Mouse (Mus musculus) heart, postnatal 0 days (tissue): Measurements from ENCODE around the gene Ptch2.

Experiments used
- CTCF ChIP-seq: IDR thresholded peaks from 2 replicates; pipeline ENCODE4 v1.5.1; 2016; ENCODE audit warnings: antibody characterized with exemption, control low read depth, low read depth
- EP300 ChIP-seq: IDR thresholded peaks from 2 replicates; pipeline ENCODE4 v1.6.1; 2016; ENCODE audit warnings: antibody characterized with exemption, low read depth

DNA sequence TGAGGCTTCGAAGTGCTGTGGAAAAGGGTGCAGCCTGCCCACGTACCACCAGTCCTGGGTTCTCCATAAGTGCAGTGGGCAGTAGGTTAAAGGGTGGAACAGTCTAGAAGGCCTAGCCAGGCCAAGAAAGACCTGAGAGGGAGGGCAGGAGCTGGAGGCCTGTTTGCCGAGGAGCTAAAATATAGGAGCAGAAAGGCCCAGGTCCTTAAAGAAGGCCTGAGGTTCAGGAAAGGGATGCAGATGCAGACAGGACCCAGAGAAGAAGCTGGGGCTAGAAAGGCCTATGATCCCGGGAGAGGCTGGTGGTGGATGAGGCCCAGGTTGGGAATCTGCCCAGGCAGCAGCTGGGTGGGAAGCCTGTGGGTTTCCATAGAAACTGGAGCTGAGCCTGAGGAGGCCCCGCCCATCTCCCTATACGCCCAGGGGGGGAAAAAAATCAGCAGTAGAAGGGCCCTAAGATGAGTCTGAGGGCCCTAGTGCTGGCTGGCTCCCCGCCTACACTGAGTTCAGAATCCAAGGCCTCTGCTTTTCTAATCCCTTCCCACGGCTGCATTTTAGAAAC lies 29.6 kb downstream of the Ptch2 start, which contains the start of gene Btbd19:
- TF ChIP-seq CTCF = no peak
- TF ChIP-seq EP300 = no peak
